Mouse (Mus musculus) T-helper 17 cell (primary cell): Measurements from ENCODE around the gene Gm8909.

Source experiments
- in situ Hi-C, 2 experiments: fragments of 300-600 bp; cut with MboI, MseI; formaldehyde crosslinking; loops; 1 replicate in 1 of 2; 2 replicates in 1 of 2; pipeline ENCODE4 v1.15.1; 2025; ENCODE audit warnings: high pct_unique_total_duplicates in 2 of 2

Gene Gm8909

DNA sequence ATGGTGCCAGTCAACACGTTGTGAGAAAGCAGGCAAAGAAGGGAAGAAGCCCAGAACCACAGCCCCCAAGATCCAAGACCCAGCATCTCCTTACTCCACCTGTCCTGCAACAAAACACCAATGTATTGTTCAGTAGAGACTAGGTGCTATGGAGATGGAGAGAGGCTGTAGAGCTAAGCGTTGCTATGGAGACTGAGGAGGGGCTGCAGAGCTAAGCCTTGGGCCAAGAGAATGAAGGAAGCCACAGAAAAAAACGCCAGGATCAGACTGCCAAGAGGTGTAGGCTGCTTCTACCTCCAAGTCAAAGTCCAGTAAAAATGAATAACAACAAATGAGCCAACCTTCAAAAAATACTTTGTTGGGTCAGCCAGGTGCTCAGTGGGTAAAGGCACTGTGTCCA lies 51.8 kb downstream of the Gm8909 start:
- in situ Hi-C loops: loop anchor here in 1 of 2 experiments (10.0 kb wide), 1 partner anchor 282 kb away; the partner anchor contains the start of gene Tubb5
